Mouse (Mus musculus): ENCODE measurements around the gene Zgrf1. TPM values are rescaled to one million over a fixed set of nuclear protein-coding genes. Genes with fewer than 3 reads are reported as not detected.
A peak's percentile ranks its signal among the peaks of the same experiment; 100 is the strongest.

Gene Zgrf1
- polyA plus RNA-seq, 1 experiment = 9.0 TPM

GRCm38 (mm10) chr3:127626524-127626923 is 73.2 kb downstream of the Zgrf1 start:
- TF ChIP-seq CTCF (IDR thresholded peaks at IDR 0.05; ENCODE audit: borderline replicate concordance, insufficient read depth, low read length) (no peak), POLR2A (IDR thresholded peaks at IDR 0.05; ENCODE audit: low read depth, low read length) (no peak)
- H3K27ac ChIP-seq (ENCODE audit: insufficient read depth, low read length) = no peak overlapping the region
- H3K4me1 ChIP-seq (ENCODE audit: control insufficient read depth, insufficient read depth, low read length) = no peaks in the 10 kb centered on the region
- H3K4me3 ChIP-seq (ENCODE audit: insufficient read depth, low read length) = no peak overlapping the region

GRCm38 (mm10) chr3:127627151-127627955 is 74.1 kb downstream of the Zgrf1 start:
- TF ChIP-seq CTCF (IDR thresholded peaks at IDR 0.05; ENCODE audit: borderline replicate concordance, insufficient read depth, low read length) (no peak), POLR2A (IDR thresholded peaks at IDR 0.05; ENCODE audit: low read depth, low read length) (no peak)

GRCm38 (mm10) chr3:127627956-127628310 is 74.6 kb downstream of the Zgrf1 start:
- no peaks in the 10 kb centered on the region for H3K4me1 ChIP-seq (ENCODE audit: control insufficient read depth, insufficient read depth, low read length)
- H3K27ac ChIP-seq (ENCODE audit: insufficient read depth, low read length) = no peak overlapping the region
- H3K4me3 ChIP-seq (ENCODE audit: insufficient read depth, low read length) = no peak overlapping the region
- TF ChIP-seq CTCF (IDR thresholded peaks at IDR 0.05; ENCODE audit: borderline replicate concordance, insufficient read depth, low read length) (no peak), POLR2A (IDR thresholded peaks at IDR 0.05; ENCODE audit: low read depth, low read length) (no peak)

More at GRCm38 (mm10) chr3:127627151-127627955, 74.1 kb downstream of the Zgrf1 start:
- H3K4me1 ChIP-seq (ENCODE audit: control insufficient read depth, insufficient read depth, low read length) = no peaks in the 10 kb centered on the region
- H3K27ac ChIP-seq (ENCODE audit: insufficient read depth, low read length) = no peak overlapping the region
- H3K4me3 ChIP-seq (ENCODE audit: insufficient read depth, low read length) = no peak overlapping the region

GRCm38 (mm10) chr3:127628311-127629184 is 75.3 kb downstream of the Zgrf1 start:
- TF ChIP-seq POLR2A (IDR thresholded peaks at IDR 0.05; ENCODE audit: low read depth, low read length) (no peak), CTCF (IDR thresholded peaks at IDR 0.05; ENCODE audit: borderline replicate concordance, insufficient read depth, low read length) (no peak)
- no peaks in the 10 kb centered on the region for H3K4me1 ChIP-seq (ENCODE audit: control insufficient read depth, insufficient read depth, low read length)
- no peak overlapping the region for H3K4me3 ChIP-seq (ENCODE audit: insufficient read depth, low read length)
- H3K27ac ChIP-seq (ENCODE audit: insufficient read depth, low read length) = no peak overlapping the region

GRCm38 (mm10) chr3:127630190-127630589 is 76.9 kb downstream of the Zgrf1 start:
- TF ChIP-seq CTCF (IDR thresholded peaks at IDR 0.05; ENCODE audit: borderline replicate concordance, insufficient read depth, low read length) (no peak), POLR2A (IDR thresholded peaks at IDR 0.05; ENCODE audit: low read depth, low read length) (no peak)
- Histone ChIP-seq H3K4me1 (ENCODE audit: control insufficient read depth, insufficient read depth, low read length) (no peaks in the 10 kb centered on the region), H3K27ac (ENCODE audit: insufficient read depth, low read length) (no peak overlapping the region), H3K4me3 (ENCODE audit: insufficient read depth, low read length) (no peak overlapping the region)

GRCm38 (mm10) chr3:127630735-127631372 is 77.6 kb downstream of the Zgrf1 start:
- Histone ChIP-seq H3K27ac (ENCODE audit: insufficient read depth, low read length) (no peak overlapping the region), H3K4me3 (ENCODE audit: insufficient read depth, low read length) (no peak overlapping the region), H3K4me1 (ENCODE audit: control insufficient read depth, insufficient read depth, low read length) (no peaks in the 10 kb centered on the region)
- TF ChIP-seq POLR2A (IDR thresholded peaks at IDR 0.05; ENCODE audit: low read depth, low read length) (no peak), CTCF (IDR thresholded peaks at IDR 0.05; ENCODE audit: borderline replicate concordance, insufficient read depth, low read length) (no peak)

DNA sequence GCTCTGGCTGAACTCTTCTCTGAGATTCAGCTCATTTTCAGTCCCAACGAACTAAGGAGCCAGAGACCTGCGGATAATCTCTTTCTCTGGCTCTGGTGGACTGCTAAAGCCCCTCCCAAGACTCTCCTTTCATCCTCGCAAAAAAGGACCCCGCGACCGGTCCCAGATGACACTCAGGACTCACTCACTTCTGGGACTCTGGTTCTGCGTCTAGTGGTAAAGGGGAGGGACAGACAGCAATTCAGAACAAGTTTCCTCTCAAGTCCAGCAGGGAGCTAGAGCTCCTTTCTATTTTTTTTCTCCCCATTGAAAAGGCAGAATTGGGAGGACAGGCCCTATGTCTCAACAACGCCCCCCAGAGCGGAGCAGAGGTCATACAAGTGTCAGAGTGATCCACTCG is 78.3 kb downstream of the Zgrf1 start:
- no peak for TF ChIP-seq CTCF (IDR thresholded peaks at IDR 0.05; ENCODE audit: borderline replicate concordance, insufficient read depth, low read length)
- no peak for TF ChIP-seq POLR2A (IDR thresholded peaks at IDR 0.05; ENCODE audit: low read depth, low read length)
- Histone ChIP-seq H3K27ac (ENCODE audit: insufficient read depth, low read length) (no peak overlapping the region), H3K4me3 (ENCODE audit: insufficient read depth, low read length) (no peak overlapping the region), H3K4me1 (ENCODE audit: control insufficient read depth, insufficient read depth, low read length) (no peaks in the 10 kb centered on the region)

DNA sequence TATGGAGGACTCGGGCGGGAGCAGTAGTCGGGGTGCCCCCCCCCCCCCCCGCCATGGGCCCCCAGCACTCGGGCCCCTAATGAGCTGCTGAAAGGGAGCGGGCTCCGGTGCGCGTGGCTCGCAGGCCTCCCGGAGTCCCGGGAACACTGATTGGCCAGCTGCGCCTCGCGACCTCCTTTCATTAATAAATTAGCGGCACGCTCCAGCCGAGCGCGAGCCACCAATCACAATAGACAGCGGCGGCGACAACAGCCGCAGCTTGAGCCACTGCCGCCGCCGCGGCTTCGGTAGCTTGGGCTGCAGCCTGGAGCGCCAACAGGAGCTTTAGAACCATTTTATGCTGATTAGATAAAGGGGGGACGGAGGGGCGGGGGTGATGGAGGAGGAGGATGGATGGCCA is 79.2 kb downstream of the Zgrf1 start:
- no peaks in the 10 kb centered on the region for H3K4me1 ChIP-seq (ENCODE audit: control insufficient read depth, insufficient read depth, low read length)
- no peak for TF ChIP-seq POLR2A (IDR thresholded peaks at IDR 0.05; ENCODE audit: low read depth, low read length)
- no peak for TF ChIP-seq CTCF (IDR thresholded peaks at IDR 0.05; ENCODE audit: borderline replicate concordance, insufficient read depth, low read length)
- H3K4me3 ChIP-seq (ENCODE audit: insufficient read depth, low read length) = peak overlapping the region; percentile 14; the same call in 1 of the 2 replicates
- no peak overlapping the region for H3K27ac ChIP-seq (ENCODE audit: insufficient read depth, low read length)

Data from embryonic fibroblast, embryonic 13.5 days (primary cell).